8 mouse cellular contexts compared by ENCODE assay signal in genomic region chr11:115631505-115631890, GRCm38 (mm10). TPM values are rescaled to one million over a fixed set of nuclear protein-coding genes. Genes with fewer than 3 reads are reported as not detected.
DNase-seq lines count a peak whose midpoint lies in the region; ATAC-seq lines count a peak whose summit lies in the region.

No protein-coding gene starts in this region.

- no peak overlapping the region for H3K4me3 ChIP-seq in forebrain, embryonic 10.5 days
- no peak overlapping the region for H3K4me3 ChIP-seq in forebrain, embryonic 16.5 days (replicated peaks; ENCODE audit: low read length)
- H3K4me3 ChIP-seq in lung, embryonic 16.5 days (ENCODE audit: low read length): no peak overlapping the region

- H3K9me3 ChIP-seq in forebrain, embryonic 10.5 days: no peaks in the 10 kb centered on the region
- H3K9me3 ChIP-seq in forebrain, embryonic 16.5 days (ENCODE audit: control insufficient read depth, low read length): no peaks in the 10 kb centered on the region
- no peaks in the 10 kb centered on the region for H3K9me3 ChIP-seq in lung, embryonic 16.5 days (ENCODE audit: control insufficient read depth, low read length)

- no peak for DNase-seq in forebrain, embryonic 10.5 days (ENCODE audit: extremely low spot score, low spot score)
- DNase-seq in urinary bladder, postnatal 14 days (ENCODE audit: low spot score): peak; percentile 55
- DNase-seq in urinary bladder, adult 2 months (ENCODE audit: low spot score): no peak
- peak; percentile 50 to 58 for DNase-seq in heart, postnatal 36 days
- DNase-seq in spleen, adult 12 weeks (ENCODE audit: low spot score): no peak

- no peaks in the 10 kb centered on the region for H3K36me3 ChIP-seq in forebrain, embryonic 10.5 days (replicated peaks)
- H3K36me3 ChIP-seq in forebrain, embryonic 16.5 days (ENCODE audit: control insufficient read depth, insufficient read depth): no peaks in the 10 kb centered on the region
- H3K36me3 ChIP-seq in lung, embryonic 16.5 days (ENCODE audit: control insufficient read depth, insufficient read depth, low read length): no peaks in the 10 kb centered on the region

- H3K27me3 ChIP-seq in forebrain, embryonic 10.5 days (ENCODE audit: poor library complexity, severe bottlenecking): no peaks in the 10 kb centered on the region
- H3K27me3 ChIP-seq in forebrain, embryonic 16.5 days (replicated peaks; ENCODE audit: control insufficient read depth, insufficient read depth, low read length): no peaks in the 10 kb centered on the region
- H3K27me3 ChIP-seq in lung, embryonic 16.5 days (ENCODE audit: control insufficient read depth, insufficient read depth, low read depth, low read length): no peaks in the 10 kb centered on the region

- 17% methylated on average over 3 of the region's 3 CpGs for WGBS in forebrain, embryonic 10.5 days
- 15% methylated on average over 3 of the region's 3 CpGs for WGBS in forebrain, embryonic 16.5 days
- 11% methylated on average over 3 of the region's 3 CpGs for WGBS in lung, embryonic 16.5 days

- no peak for ATAC-seq in forebrain, embryonic 16.5 days
- no peak for ATAC-seq in lung, embryonic 16.5 days (ENCODE audit: low read depth)
- ATAC-seq in inflammation-experienced regulatory T-cells, adult 6 months: no peak

- no peak overlapping the region for H3K9ac ChIP-seq in forebrain, embryonic 16.5 days (replicated peaks; ENCODE audit: low read depth, low read length)
- no peak overlapping the region for H3K9ac ChIP-seq in lung, embryonic 16.5 days (ENCODE audit: low read length)

- intact Hi-C loops in heart, postnatal 36 days (cut with DNase I): no loop called here

- H3K27ac ChIP-seq in forebrain, embryonic 10.5 days: 0 out of 2 replicates have a peak overlapping the region, but pooled peaks have one; percentile 25
- no peak overlapping the region for H3K27ac ChIP-seq in forebrain, embryonic 16.5 days (ENCODE audit: low read length)
- peak overlapping the region; percentile 70; the same call in 1 of the 2 replicates for H3K27ac ChIP-seq in lung, embryonic 16.5 days (ENCODE audit: low read length)

- H3K4me2 ChIP-seq in forebrain, embryonic 16.5 days (ENCODE audit: low read length): no peak overlapping the region
- no peak overlapping the region for H3K4me2 ChIP-seq in lung, embryonic 16.5 days (ENCODE audit: low read depth, low read length)

- H3K4me1 ChIP-seq in forebrain, embryonic 10.5 days: peaks cover 22% of the 10 kb centered on the region
- peaks cover 12% of the 10 kb centered on the region for H3K4me1 ChIP-seq in forebrain, embryonic 16.5 days (replicated peaks; ENCODE audit: control insufficient read depth, insufficient read depth, low read length)
- H3K4me1 ChIP-seq in lung, embryonic 16.5 days (replicated peaks; ENCODE audit: control insufficient read depth, insufficient read depth, low read length): peaks cover 2% of the 10 kb centered on the region; the same call in 1 of the 2 replicates

RNA-seq across cellular contexts. Expression of gene Slc25a19, which starts 3.4 kb away (rescaled TPM):
- 25.6 and 26.2 TPM in 2 replicates for polyA plus RNA-seq in forebrain, embryonic 10.5 days (2016; fragmentation: Nextera tagmentation; extraction: Ambion mirVana)
- polyA plus RNA-seq in forebrain, embryonic 16.5 days (2015; fragmentation: Nextera tagmentation; extraction: Ambion mirVana): 57.2 and 63.0 TPM in 2 replicates
- polyA plus RNA-seq in urinary bladder, adult 2 months (2012; rRNA removed): 30.0 and 31.7 TPM in 2 replicates
- 10 to 100 TPM; 35.5 to 38.8 TPM for total RNA-seq in heart, postnatal 36 days (2021)
- 25.0 and 25.4 TPM in 2 replicates for polyA plus RNA-seq in lung, embryonic 16.5 days (2015; fragmentation: Nextera tagmentation; extraction: Ambion mirVana)
- 10 to 100 TPM; 69.3 to 87.8 (median 80.1) TPM for polyA plus RNA-seq in inflammation-experienced regulatory T-cells, adult 6 months (2017; shearing (Covaris generic))

RNA-seq across cellular contexts. Expression of gene Mif4gd, which starts 18.7 kb away (rescaled TPM):
- 20.3 and 23.8 TPM in 2 replicates for polyA plus RNA-seq in forebrain, embryonic 10.5 days (2016; fragmentation: Nextera tagmentation; extraction: Ambion mirVana)
- polyA plus RNA-seq in forebrain, embryonic 16.5 days (2015; fragmentation: Nextera tagmentation; extraction: Ambion mirVana): 9.8 and 12.9 TPM in 2 replicates
- polyA plus RNA-seq in urinary bladder, adult 2 months (2012; rRNA removed): 79.9 and 89.7 TPM in 2 replicates
- total RNA-seq in heart, postnatal 36 days (2021): 10 to 100 TPM; 47.3 to 53.8 TPM
- polyA plus RNA-seq in lung, embryonic 16.5 days (2015; fragmentation: Nextera tagmentation; extraction: Ambion mirVana): 36.8 and 40.6 TPM in 2 replicates
- polyA plus RNA-seq in inflammation-experienced regulatory T-cells, adult 6 months (2017; shearing (Covaris generic)): 100 to 1,000 TPM; 192 to 274 (median 231) TPM

RNA-seq across cellular contexts. Expression of gene Gga3, which starts 27.6 kb away (rescaled TPM):
- 29.6 and 35.0 TPM in 2 replicates for polyA plus RNA-seq in forebrain, embryonic 10.5 days (2016; fragmentation: Nextera tagmentation; extraction: Ambion mirVana)
- 32.5 and 37.4 TPM in 2 replicates for polyA plus RNA-seq in forebrain, embryonic 16.5 days (2015; fragmentation: Nextera tagmentation; extraction: Ambion mirVana)
- polyA plus RNA-seq in urinary bladder, adult 2 months (2012; rRNA removed): 25.4 and 27.3 TPM in 2 replicates
- total RNA-seq in heart, postnatal 36 days (2021): 10 to 100 TPM; 18.0 to 21.3 TPM
- 21.1 and 25.4 TPM in 2 replicates for polyA plus RNA-seq in lung, embryonic 16.5 days (2015; fragmentation: Nextera tagmentation; extraction: Ambion mirVana)
- polyA plus RNA-seq in inflammation-experienced regulatory T-cells, adult 6 months (2017; shearing (Covaris generic)): 10 to 100 TPM; 24.8 to 36.2 (median 35.0) TPM

RNA-seq across cellular contexts. Expression of gene Mrps7, which starts 27.8 kb away (rescaled TPM):
- polyA plus RNA-seq in forebrain, embryonic 10.5 days (2016; fragmentation: Nextera tagmentation; extraction: Ambion mirVana): 106 TPM in 2 replicates
- polyA plus RNA-seq in forebrain, embryonic 16.5 days (2015; fragmentation: Nextera tagmentation; extraction: Ambion mirVana): 68.0 and 76.5 TPM in 2 replicates
- 36.1 and 39.5 TPM in 2 replicates for polyA plus RNA-seq in urinary bladder, adult 2 months (2012; rRNA removed)
- total RNA-seq in heart, postnatal 36 days (2021): 10 to 100 TPM; 80.1 to 85.7 TPM
- 79.3 and 87.6 TPM in 2 replicates for polyA plus RNA-seq in lung, embryonic 16.5 days (2015; fragmentation: Nextera tagmentation; extraction: Ambion mirVana)
- polyA plus RNA-seq in inflammation-experienced regulatory T-cells, adult 6 months (2017; shearing (Covaris generic)): 10 to 100 TPM; 22.9 to 31.7 (median 27.9) TPM

Comparison
In these comparisons a context has a peak if more than half of its experiments do, and no peak if none do; other contexts are left out.
1. DNase-seq: peak in urinary bladder, postnatal 14 days (single experiment) and heart, postnatal 36 days (2 of 2); none in forebrain, embryonic 10.5 days (single experiment), urinary bladder, adult 2 months (single experiment) and spleen, adult 12 weeks (single experiment).